Mouse (Mus musculus): ENCODE results near the gene Cxcl14. TPM values are rescaled to one million over a fixed set of nuclear protein-coding genes. Genes with fewer than 3 reads are reported as not detected.

Cxcl14 gene
- polyA plus RNA-seq, 1 experiment from 2014 or later, result 6.2 TPM

DNA sequence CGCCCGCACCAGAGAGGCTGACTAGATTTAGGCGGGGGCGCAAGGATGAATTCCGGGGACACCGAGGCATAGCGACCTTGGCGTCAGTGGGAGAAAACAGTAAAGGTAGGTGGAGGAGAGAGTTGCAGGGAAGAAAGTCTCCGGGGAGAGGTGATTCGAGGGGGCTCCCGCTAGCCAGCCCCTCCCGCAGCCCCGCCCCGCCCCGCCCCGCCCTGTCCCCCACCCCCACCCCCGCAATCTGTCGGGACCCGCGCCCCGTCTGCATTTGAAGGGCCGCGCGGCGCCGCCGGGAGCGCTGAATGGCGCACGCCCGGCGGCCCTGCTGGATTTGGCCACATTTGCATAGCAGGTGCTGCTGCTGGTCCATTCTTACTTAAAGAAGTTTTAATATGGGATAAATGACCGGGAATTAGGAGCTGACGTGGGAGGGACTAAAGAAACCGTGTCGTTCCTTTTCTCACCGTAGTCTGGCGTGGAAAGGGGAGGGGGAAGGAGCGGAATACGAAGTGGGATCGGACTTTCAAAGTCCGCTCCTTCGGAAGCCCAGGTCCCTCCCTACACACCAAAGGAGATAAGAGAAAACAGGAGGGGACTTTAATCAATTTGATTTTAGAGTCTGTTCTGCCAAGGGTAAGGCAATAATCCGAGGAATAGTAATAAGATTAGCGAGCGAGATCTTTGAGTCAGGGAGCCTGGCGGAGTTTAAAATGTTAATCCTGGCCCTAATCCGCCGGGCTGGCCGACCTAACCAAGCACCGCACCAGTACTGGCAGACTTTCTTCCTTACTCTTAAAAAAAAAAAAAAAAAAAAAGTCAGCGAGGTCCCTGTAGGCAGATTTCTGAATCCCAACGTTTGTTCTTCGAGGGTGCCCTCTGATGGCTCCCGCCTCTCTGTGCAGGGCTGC is 37.1 kb downstream of the Cxcl14 start:
- Histone ChIP-seq H3K9me3 (no peaks in the 10 kb centered on the region), H3K27me3 (peaks cover 95% of the 10 kb centered on the region), H3K4me1 (replicated peaks) (peaks cover 23% of the 10 kb centered on the region), H3K4me2 (peak overlapping the region; percentile 54), H3K36me3 (no peaks in the 10 kb centered on the region), H3K27ac (replicated peaks) (no peak overlapping the region), H3K9ac (no peak overlapping the region), H3K4me3 (peak overlapping the region; percentile 25)
- under 1% methylated on average over 53 of the region's 55 CpGs for WGBS
- no peak for ATAC-seq (ENCODE audit: low FRiP score, low read depth)

DNA sequence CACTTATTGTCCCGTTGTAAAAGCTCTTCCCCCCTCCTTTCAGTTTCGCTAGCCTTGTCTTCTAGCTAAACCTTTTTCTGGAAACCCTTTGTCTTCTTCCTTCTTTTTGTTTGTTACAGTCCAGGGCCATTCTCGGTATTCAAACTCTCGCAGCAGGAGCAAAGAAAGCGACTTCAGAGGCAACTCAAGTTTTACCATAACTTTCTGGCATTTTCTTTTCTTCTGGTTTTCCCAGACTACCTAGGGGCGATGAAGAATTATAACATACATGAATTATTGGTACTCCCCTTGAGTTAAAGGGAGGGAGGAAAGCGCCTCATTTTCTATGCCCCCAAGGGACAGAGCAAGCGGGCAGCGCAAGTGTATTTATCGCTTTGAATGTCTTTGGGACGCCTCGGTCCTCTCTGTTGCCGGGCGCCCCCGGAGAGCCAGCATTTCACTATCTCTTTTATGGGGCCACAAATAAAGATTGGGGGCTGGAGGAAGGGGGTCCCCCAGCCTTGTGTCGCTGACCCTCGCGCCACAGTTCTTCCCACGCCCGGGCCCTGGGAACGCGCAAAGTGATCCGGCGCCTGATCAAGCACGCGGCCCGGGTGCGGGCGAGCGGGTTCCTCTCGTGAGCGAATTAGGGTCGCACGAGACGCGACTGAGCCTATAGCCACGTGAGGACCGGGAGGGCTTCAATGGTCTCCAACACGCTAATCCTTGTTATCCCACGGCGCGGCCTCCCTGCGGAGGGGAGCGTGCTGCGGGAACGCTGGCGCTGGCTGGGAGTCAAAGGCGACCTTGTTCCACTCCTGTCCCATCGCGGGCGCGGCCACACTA is 37.9 kb downstream of the Cxcl14 start:
- Histone ChIP-seq H3K27ac (replicated peaks) (no peak overlapping the region), H3K27me3 (peaks cover 95% of the 10 kb centered on the region), H3K4me1 (replicated peaks) (peaks cover 23% of the 10 kb centered on the region), H3K9me3 (no peaks in the 10 kb centered on the region), H3K9ac (no peak overlapping the region), H3K4me2 (peak overlapping the region; percentile 54), H3K36me3 (no peaks in the 10 kb centered on the region), H3K4me3 (peak overlapping the region; percentile 25)
- WGBS, result under 1% methylated on average over 52 of the region's 52 CpGs
- ATAC-seq (ENCODE audit: low FRiP score, low read depth), result no peak

DNA sequence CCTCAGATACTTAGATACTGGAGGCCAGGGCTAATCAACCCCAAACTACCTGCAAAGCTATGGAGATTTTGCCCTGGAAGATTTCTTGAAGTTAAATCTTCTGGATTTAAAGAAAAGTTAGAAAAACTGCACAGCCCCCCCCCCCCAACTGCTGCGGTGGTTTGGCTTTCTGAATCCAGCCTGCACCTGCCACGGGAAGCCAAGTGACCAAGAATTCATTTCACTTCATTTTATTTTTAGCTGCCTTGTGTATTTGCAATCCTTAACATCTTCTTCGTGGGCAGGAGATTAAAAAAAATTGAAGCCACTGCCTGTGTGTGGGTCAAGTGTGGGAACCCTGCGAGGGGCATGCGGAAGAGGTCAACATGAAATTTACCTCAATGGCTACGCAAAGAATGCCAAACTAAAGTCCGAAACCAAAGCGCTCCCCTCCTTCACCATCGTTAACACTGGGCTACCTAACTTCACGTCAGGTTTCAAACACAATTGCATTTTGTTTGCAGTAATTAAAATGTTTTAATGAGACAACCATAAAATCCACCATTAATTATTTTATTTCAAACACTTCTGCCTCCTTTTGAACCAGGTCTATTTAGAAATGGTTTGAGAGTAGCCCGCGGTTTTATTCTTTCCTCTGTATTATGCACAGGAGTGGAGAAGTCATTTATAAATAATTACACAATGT is 38.7 kb downstream of the Cxcl14 start:
- no peak overlapping the region for H3K27ac ChIP-seq (replicated peaks)
- no peak overlapping the region for H3K9ac ChIP-seq
- H3K27me3 ChIP-seq, result peaks cover 96% of the 10 kb centered on the region
- H3K4me2 ChIP-seq, result no peak overlapping the region
- H3K4me1 ChIP-seq (replicated peaks), result peaks cover 28% of the 10 kb centered on the region
- WGBS, result 5% methylated on average over 12 of the region's 12 CpGs
- ATAC-seq (ENCODE audit: low FRiP score, low read depth), result no peak
- H3K36me3 ChIP-seq, result no peaks in the 10 kb centered on the region
- no peak overlapping the region for H3K4me3 ChIP-seq
- no peaks in the 10 kb centered on the region for H3K9me3 ChIP-seq

DNA sequence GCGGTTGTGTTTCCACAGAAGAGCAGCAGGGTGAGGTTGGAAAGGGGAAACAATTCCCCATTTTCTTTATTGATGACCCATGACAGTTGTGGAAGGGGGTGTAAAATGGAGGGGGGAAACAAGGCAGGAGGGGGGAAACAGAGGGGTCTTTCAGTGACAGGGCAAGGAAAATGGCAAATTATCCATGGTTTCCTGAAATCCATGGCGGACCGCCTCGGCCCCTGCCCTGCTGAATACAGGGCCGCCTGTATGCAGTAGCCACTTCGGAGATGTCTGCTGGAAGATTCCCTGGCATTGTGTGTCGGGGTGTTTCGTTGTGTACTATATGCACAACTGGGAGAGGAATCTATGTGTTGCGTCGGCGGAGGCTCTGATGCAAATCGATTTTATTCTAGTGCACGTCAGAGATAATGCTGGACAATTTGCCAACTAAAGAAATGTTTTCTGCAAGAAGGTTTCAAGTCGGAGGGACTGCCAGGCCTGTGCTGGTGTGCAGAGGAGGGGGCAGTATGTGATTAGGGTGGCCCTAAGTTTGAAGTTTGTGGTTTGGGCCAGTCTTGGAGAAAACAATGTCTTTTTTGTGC is 39.5 kb downstream of the Cxcl14 start:
- no peak overlapping the region for H3K27ac ChIP-seq (replicated peaks)
- 7% methylated on average over 14 of the region's 14 CpGs for WGBS
- peaks cover 96% of the 10 kb centered on the region for H3K27me3 ChIP-seq
- no peaks in the 10 kb centered on the region for H3K36me3 ChIP-seq
- H3K9ac ChIP-seq, result no peak overlapping the region
- H3K4me2 ChIP-seq, result no peak overlapping the region
- H3K4me3 ChIP-seq, result no peak overlapping the region
- no peaks in the 10 kb centered on the region for H3K9me3 ChIP-seq
- no peak for ATAC-seq (ENCODE audit: low FRiP score, low read depth)
- peaks cover 36% of the 10 kb centered on the region for H3K4me1 ChIP-seq (replicated peaks)

DNA sequence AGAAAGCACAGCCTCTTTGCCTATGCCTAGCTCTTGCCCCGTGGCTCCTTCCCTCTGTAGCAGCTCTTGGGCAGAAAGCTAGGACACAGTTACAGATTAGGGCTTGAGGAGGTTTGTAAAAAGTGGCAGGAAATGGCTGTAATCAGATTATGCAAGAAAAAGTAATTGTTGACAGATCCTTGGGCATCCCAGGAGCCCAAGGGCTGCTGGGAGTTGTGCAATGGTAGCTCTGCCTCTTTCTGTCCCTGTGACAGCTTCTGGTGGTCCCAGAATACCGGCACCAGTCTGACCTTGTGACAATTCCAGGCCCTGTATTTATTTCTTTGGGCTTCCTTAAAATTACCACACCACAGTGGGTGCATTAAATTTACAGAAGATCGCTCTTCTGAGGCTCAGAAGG is 43.0 kb downstream of the Cxcl14 start:
- Histone ChIP-seq H3K9me3 (no peaks in the 10 kb centered on the region), H3K27ac (replicated peaks) (no peak overlapping the region), H3K27me3 (peaks cover 96% of the 10 kb centered on the region), H3K36me3 (no peaks in the 10 kb centered on the region), H3K4me1 (replicated peaks) (peaks cover 26% of the 10 kb centered on the region), H3K4me3 (no peak overlapping the region), H3K4me2 (no peak overlapping the region), H3K9ac (no peak overlapping the region)
- WGBS, result 32% methylated on average over 3 of the region's 3 CpGs
- ATAC-seq (ENCODE audit: low FRiP score, low read depth), result no peak

DNA sequence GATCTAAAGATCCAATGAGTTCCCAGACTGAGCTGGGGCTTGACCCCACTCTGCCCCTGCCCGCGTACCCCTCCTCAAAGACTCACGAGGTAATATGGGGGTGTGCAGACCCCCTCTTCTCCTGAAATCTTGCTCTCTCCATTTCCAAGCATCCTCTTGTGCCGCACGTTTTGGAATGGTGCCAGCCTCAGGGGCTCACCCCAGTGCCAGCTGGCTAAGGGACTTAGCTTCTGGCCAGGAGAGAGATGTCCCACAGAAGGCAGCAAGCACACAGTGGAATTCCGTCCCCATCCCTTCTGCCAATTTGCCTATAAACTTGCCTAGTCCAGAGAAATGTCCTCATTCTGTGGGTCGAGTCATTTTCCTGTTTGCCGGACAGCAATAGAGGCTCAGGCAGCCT is 43.6 kb downstream of the Cxcl14 start:
- Histone ChIP-seq H3K4me3 (peak overlapping the region; percentile 33; the same call in 1 of the 2 replicates), H3K4me2 (peak overlapping the region; percentile 59), H3K36me3 (no peaks in the 10 kb centered on the region), H3K9me3 (no peaks in the 10 kb centered on the region), H3K4me1 (replicated peaks) (peaks cover 21% of the 10 kb centered on the region), H3K9ac (no peak overlapping the region), H3K27me3 (peaks cover 96% of the 10 kb centered on the region), H3K27ac (replicated peaks) (no peak overlapping the region)
- 7% methylated on average over 8 of the region's 8 CpGs for WGBS
- ATAC-seq (ENCODE audit: low FRiP score, low read depth), result no peak

DNA sequence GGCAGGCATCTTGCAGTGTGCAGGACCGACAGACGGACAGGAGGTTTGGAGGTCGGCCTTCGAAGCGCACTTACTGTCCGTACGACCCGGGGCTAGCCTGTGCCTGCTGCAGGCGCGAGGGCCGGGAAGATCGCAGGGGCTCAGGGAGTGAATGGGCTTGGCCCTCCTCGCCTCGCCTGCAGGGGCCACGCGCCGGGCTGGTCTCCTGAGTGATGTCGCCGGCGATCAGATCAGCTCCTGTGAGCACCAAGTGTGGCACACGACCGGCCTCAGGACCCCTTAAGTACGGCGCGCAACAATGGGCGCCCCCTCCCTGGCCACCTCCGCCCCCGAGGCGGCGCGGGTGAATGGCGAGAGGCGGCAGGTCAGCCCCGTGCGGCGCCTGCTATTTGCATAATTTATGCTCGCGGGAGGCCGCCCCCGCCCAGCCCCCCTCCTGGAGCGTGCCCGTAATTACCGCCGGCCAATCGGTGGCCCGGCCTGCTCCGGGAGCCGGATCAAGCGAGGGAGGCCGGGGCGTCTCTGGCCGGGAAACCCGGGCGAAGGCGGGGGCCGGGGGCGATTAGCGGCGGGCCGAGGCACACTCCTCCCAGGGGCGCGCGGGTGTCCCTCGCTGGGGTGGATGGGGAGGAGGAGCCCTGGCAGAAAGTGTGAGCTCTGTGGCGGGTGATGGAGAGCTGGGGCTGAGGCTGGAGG is 44.3 kb downstream of the Cxcl14 start, which contains the start of gene Neurog1:
Neurog1 (minus strand) TSS at position 240 of the 696 bp plus-strand sequence.
- Histone ChIP-seq H3K27me3 (peaks cover 96% of the 10 kb centered on the region), H3K9ac (0 out of 2 replicates have a peak within 1 kb of the TSS, but pooled peaks have one; percentile 7), H3K27ac (replicated peaks) (no peak within 1 kb of the TSS), H3K4me2 (peak within 1 kb of the TSS; percentile 59), H3K36me3 (no peaks in the 10 kb centered on the region), H3K4me1 (replicated peaks) (peaks cover 21% of the 10 kb centered on the region), H3K4me3 (peak within 1 kb of the TSS; percentile 33), H3K9me3 (no peaks in the 10 kb centered on the region)
- peak; percentile 73 for ATAC-seq (ENCODE audit: low FRiP score, low read depth)
- 1% methylated on average over 65 of the region's 65 CpGs for whole genome bisulfite sequencing

DNA sequence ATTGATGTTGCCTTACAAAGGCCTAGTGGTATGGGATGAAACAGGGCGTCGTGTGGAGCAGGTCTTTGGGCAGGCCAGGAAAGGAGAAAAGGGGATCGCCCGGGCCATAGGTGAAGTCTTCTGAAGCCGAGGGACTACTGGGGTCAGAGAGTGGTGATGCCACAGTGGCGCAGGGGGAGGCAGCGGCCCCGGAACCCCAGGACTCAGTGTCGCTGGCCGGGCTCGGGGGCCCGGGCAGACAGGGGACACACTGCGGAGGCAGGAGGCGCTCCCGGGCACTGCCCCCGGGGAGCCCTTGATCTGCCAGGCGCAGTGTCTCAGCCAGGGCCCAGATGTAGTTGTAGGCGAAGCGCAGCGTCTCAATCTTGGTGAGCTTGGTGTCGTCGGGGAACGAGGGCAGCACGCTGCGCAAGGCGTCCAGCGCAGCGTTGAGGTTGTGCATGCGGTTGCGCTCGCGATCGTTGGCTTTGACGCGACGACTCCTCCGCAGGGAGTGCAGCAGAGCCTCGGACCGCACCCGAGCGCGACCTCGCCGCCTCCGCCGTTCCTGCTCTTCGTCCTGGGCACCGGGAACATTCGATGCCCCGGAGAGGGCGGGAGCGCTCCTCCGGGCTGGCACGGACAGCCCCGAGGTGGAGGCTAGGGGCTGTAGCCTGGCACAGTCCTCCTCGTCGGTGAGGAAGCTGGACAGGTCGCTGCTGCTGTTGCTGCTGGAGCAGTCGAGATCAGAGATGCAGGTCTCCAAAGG is 45.0 kb downstream of the Cxcl14 start:
- H3K4me2 ChIP-seq, result peak overlapping the region; percentile 59
- ATAC-seq (ENCODE audit: low FRiP score, low read depth), result no peak
- H3K27ac ChIP-seq (replicated peaks), result no peak overlapping the region
- no peaks in the 10 kb centered on the region for H3K9me3 ChIP-seq
- no peaks in the 10 kb centered on the region for H3K36me3 ChIP-seq
- H3K9ac ChIP-seq, result no peak overlapping the region
- peaks cover 96% of the 10 kb centered on the region for H3K27me3 ChIP-seq
- under 1% methylated on average over 59 of the region's 59 CpGs for WGBS
- H3K4me1 ChIP-seq (replicated peaks), result peaks cover 21% of the 10 kb centered on the region
- peak overlapping the region; percentile 33 for H3K4me3 ChIP-seq

DNA sequence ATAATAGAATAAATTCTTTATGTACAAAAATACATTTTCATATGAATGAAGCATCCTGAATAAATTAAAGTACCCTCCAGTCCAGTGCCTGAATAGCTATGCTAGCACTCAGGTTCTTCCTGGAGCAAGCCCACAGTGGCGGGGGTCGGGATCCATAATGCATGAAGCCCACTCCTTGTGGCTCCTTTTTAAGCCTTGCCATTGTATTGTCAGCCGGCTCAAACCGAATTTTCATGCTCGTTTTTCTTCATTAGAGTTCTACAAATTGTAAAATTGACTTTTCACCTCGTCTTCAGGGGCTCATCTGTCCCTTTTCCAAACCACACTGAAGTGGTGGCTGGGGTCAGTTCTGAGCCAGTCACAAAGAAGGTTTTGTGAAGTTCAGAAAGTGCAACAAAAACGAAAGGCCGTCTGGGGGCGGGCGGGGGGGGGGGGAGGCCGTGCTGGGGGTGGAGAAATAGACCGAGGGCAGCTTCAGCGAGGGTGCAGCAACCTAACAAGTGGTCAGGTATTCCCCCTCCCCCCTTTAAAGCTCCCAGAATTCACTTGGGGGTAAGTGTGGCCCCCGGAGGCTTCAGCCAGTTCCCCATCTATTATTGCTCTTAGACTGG is 45.7 kb downstream of the Cxcl14 start:
- no peaks in the 10 kb centered on the region for H3K36me3 ChIP-seq
- no peak overlapping the region for H3K4me3 ChIP-seq
- H3K27ac ChIP-seq (replicated peaks), result no peak overlapping the region
- peaks cover 21% of the 10 kb centered on the region for H3K4me1 ChIP-seq (replicated peaks)
- H3K9me3 ChIP-seq, result no peaks in the 10 kb centered on the region
- H3K9ac ChIP-seq, result no peak overlapping the region
- H3K4me2 ChIP-seq, result no peak overlapping the region
- H3K27me3 ChIP-seq, result peaks cover 96% of the 10 kb centered on the region
- no peak for ATAC-seq (ENCODE audit: low FRiP score, low read depth)
- WGBS, result 2% methylated on average over 12 of the region's 14 CpGs

DNA sequence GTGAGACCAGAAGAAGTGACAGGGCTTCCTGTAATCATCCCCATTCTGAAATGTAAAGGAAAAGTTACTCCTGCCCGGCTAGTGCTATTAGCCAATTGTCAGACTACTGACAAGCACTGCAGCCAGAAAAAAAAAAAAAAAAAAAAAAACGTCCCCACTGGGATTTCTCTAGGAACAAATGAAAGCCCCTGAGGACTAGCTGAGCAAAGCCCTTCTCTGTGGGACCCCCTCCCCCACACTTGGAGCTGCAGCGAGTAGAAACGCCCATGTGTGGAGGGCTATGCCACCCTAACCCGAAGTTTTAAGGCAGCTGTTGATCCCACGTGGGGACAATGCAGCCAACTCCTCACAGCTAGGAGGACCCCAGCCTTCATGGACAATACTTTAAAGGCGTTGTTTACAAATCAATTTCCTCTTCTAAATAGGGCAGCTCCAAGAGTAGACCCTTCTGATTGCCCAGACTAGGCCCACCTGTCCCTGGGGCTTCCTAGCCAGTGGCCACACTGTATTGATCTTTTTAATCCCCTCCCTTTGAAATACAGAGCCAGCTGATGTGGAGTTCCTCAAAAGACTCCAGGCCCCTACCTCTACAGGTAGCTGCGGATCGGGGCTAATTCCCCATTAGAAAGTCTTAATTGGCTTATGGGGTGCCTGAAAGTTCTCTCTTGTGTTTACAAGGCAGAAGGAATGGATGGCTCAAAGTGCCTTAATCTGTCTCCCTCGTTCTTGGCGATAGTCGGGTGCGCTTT is 46.6 kb downstream of the Cxcl14 start:
- no peak for ATAC-seq (ENCODE audit: low FRiP score, low read depth)
- 1% methylated on average over 13 of the region's 13 CpGs for WGBS
- Histone ChIP-seq H3K4me1 (replicated peaks) (peaks cover 21% of the 10 kb centered on the region), H3K4me2 (no peak overlapping the region), H3K4me3 (no peak overlapping the region), H3K36me3 (no peaks in the 10 kb centered on the region), H3K9ac (no peak overlapping the region), H3K27ac (replicated peaks) (no peak overlapping the region), H3K27me3 (peaks cover 88% of the 10 kb centered on the region), H3K9me3 (no peaks in the 10 kb centered on the region)

Data from hindbrain, embryonic 15.5 days (tissue).